Mouse (Mus musculus): ENCODE measurements at regions not wholly inside any gene's neighbourhood (a gene's known extent, or its start where the extent isn't known, plus 50 kb on each side); places are given as distances from the start of the nearest gene placed in this dataset.

GRCm38 (mm10) chr15:51551216-51551775 is 2333.4 kb upstream of the Gm7489 start:
- no peak for DNase-seq (ENCODE audit: low read depth in 2 of 2, low spot score in 2 of 2)

GRCm38 (mm10) chr15:51558215-51558614 is 2326.5 kb upstream of the Gm7489 start:
- no peak for DNase-seq (ENCODE audit: low read depth in 2 of 2, low spot score in 2 of 2)

GRCm38 (mm10) chr15:51565543-51565942 is 2319.2 kb upstream of the Gm7489 start:
- no peak for DNase-seq (ENCODE audit: low read depth in 2 of 2, low spot score in 2 of 2)

GRCm38 (mm10) chr15:51570631-51571030 is 2314.1 kb upstream of the Gm7489 start:
- no peak for DNase-seq (ENCODE audit: low read depth in 2 of 2, low spot score in 2 of 2)

- DNase-seq (ENCODE audit: low read depth in 2 of 2, low spot score in 2 of 2): no peak
Observed at GRCm38 (mm10) chr15:51574538-51575105, 2310.1 kb upstream of the Gm7489 start.

- DNase-seq (ENCODE audit: low read depth in 2 of 2, low spot score in 2 of 2): no peak
Observed at GRCm38 (mm10) chr15:51583636-51584035, 2301.1 kb upstream of the Gm7489 start.

GRCm38 (mm10) chr15:51586146-51586545 is 2298.6 kb upstream of the Gm7489 start:
- DNase-seq (ENCODE audit: low read depth in 2 of 2, low spot score in 2 of 2): no peak

- DNase-seq (ENCODE audit: low read depth in 2 of 2, low spot score in 2 of 2): no peak
Observed at GRCm38 (mm10) chr15:51591406-51592068, 2293.2 kb upstream of the Gm7489 start.

GRCm38 (mm10) chr15:51592069-51592435 is 2292.7 kb upstream of the Gm7489 start:
- no peak for DNase-seq (ENCODE audit: low read depth in 2 of 2, low spot score in 2 of 2)

GRCm38 (mm10) chr15:51592511-51593498 is 2291.9 kb upstream of the Gm7489 start:
- DNase-seq (ENCODE audit: low read depth in 2 of 2, low spot score in 2 of 2): no peak

- no peak for DNase-seq (ENCODE audit: low read depth in 2 of 2, low spot score in 2 of 2)
Observed at GRCm38 (mm10) chr15:51594060-51594459, 2290.6 kb upstream of the Gm7489 start.

GRCm38 (mm10) chr15:51595655-51596054 is 2289.1 kb upstream of the Gm7489 start:
- no peak for DNase-seq (ENCODE audit: low read depth in 2 of 2, low spot score in 2 of 2)

- no peak for DNase-seq (ENCODE audit: low read depth in 2 of 2, low spot score in 2 of 2)
Observed at GRCm38 (mm10) chr15:51597841-51598240, 2286.9 kb upstream of the Gm7489 start.

- no peak for DNase-seq (ENCODE audit: low read depth in 2 of 2, low spot score in 2 of 2)
Observed at GRCm38 (mm10) chr15:51601128-51601855, 2283.4 kb upstream of the Gm7489 start.

- DNase-seq (ENCODE audit: low read depth in 2 of 2, low spot score in 2 of 2): no peak
Observed at GRCm38 (mm10) chr15:51621455-51621854, 2263.3 kb upstream of the Gm7489 start.

- DNase-seq (ENCODE audit: low read depth in 2 of 2, low spot score in 2 of 2): no peak
Observed at GRCm38 (mm10) chr15:51627463-51627862, 2257.2 kb upstream of the Gm7489 start.

- no peak for DNase-seq (ENCODE audit: low read depth in 2 of 2, low spot score in 2 of 2)
Observed at GRCm38 (mm10) chr15:51628518-51628917, 2256.2 kb upstream of the Gm7489 start.

- no peak for DNase-seq (ENCODE audit: low read depth in 2 of 2, low spot score in 2 of 2)
Observed at GRCm38 (mm10) chr15:51631881-51632280, 2252.8 kb upstream of the Gm7489 start.

GRCm38 (mm10) chr15:51633068-51633467 is 2251.6 kb upstream of the Gm7489 start:
- DNase-seq (ENCODE audit: low read depth in 2 of 2, low spot score in 2 of 2): no peak

GRCm38 (mm10) chr15:51634726-51635125 is 2250.0 kb upstream of the Gm7489 start:
- no peak for DNase-seq (ENCODE audit: low read depth in 2 of 2, low spot score in 2 of 2)

Measured in CD8-positive naive resting alpha-beta T cell, adult 2 months (primary cell).